Mouse (Mus musculus): Measurements from ENCODE around the gene Specc1. TPM values are rescaled to one million over a fixed set of nuclear protein-coding genes. Genes with fewer than 3 reads are reported as not detected.

Gene Specc1
- total RNA-seq, 2 experiments from 2014 or later, result 18.3 to 26.7 TPM

- no peak for DNase-seq
These were observed 12.3 kb downstream of the Specc1 start for GRCm38 (mm10) chr11:61968875-61969274.

- no peak for DNase-seq
These were observed 14.3 kb downstream of the Specc1 start for GRCm38 (mm10) chr11:61970901-61971300.

- DNase-seq, result no peak
These were observed 15.1 kb downstream of the Specc1 start for GRCm38 (mm10) chr11:61971441-61972221.

GRCm38 (mm10) chr11:61974106-61974707, 17.6 kb downstream of the Specc1 start:
- DNase-seq, result no peak

DNA sequence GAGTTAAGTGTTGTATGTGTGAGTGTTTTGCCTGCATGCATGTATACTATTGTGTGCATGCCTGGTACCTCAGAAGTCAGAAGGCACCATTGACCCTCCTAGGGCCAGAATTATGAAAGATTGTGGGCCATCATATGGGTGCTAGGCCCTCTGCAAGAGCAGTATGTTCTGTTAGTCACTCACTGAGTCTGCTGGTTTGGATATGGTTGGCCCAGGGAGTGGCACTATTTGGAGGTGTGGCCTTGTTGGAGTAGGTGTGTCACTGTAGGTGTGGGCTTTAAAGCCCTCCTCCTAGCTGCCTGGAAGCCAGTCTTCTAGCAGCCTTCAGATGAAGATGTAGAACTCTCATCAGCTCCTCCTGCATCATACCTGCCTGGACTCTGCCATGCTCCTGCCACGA, 19.2 kb downstream of the Specc1 start:
- no peak for DNase-seq

DNA sequence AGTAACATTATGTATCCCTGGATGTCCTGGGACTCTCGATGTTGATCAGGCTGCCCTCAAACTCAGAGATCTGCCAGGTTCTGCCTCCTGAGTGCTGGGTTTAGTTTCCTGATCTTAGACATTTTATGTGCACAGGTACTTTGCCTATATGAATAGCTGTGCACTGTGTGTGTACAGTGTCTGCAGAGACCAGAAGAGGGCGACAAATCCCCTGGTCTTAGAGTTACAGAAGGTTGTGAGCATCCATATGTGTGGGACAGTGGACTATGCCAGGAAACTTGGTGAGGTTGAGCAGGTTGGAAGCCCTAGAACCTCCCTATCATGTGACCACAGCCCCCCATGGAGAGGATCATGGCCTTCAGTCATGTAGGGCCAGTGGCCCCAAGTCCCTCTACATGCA, 24.7 kb downstream of the Specc1 start:
- DNase-seq, result no peak

DNA sequence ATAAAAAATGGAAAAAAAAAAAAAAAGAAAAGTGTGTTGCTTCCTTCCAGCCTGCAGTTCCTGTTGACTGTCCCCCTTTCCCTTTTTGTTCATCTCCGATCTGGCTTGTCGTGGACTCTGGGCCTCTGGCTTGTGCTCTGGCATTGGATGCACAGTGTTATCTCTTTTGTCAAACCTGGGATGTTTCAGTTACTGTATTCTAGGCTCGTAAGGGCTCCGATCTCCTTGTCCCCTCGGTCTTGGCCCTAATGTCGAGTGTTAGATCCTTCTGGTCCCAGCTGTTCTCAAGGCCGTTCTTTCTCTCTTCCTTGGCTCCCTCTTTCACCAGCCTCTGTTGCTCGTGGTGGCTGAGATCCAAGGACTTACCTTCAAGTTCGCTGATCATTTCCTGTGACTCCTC, 26.3 kb downstream of the Specc1 start:
- DNase-seq, result no peak

GRCm38 (mm10) chr11:61986939-61987338, 30.4 kb downstream of the Specc1 start:
- DNase-seq, result no peak

GRCm38 (mm10) chr11:61989647-61990046, 33.1 kb downstream of the Specc1 start:
- DNase-seq, result no peak

GRCm38 (mm10) chr11:61991576-61991975, 35.0 kb downstream of the Specc1 start:
- no peak for DNase-seq

DNA sequence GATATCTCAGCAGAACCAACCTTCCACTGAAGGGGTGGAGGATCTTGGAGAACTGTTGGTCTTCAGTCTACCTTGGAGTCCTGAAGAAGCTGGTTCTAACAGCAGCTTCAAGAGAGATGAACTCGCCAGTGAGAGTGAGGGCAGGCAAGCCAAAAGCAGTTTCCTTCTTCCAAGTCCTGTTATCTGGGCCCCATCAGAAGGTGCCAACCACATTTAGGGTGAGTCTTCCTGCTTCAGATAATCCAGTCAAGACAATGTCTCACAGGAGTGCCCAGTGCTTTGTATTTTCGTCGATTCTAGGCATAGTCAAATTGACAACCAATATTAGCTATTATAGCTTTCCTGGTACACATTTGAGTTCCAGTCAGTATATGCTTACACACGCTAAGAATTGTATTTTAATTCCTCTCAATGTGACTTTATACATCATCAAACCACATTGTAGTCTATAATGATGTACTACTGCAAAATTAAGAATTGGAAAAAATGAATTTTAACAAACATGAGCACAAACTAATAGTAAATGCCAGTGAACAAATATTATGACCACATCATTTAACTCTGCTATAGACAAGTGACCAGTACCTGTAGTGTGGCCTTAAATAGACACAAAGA, 36.2 kb downstream of the Specc1 start:
- no peak for DNase-seq

GRCm38 (mm10) chr11:61999501-61999900, 42.9 kb downstream of the Specc1 start:
- peak; percentile 23 for DNase-seq

DNA sequence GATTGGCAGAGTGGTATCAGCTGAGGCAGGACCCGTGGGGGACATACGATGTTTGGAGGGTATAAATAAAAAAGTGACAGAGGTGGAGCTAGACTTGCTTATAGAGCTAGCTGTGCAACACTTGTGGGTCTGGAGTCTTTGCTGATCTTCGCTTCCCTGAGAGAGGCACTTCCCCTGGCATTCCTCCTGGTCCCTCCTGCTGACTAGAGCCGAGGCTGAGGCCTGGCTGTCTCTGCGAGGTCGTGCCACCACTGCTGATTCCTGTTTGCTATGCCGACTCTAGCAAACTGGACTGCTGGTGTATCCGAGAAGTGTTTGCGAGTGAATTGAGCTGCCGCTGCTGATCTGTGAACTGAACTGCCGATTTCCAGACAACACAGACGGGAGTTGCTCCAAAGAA, 43.5 kb downstream of the Specc1 start:
- DNase-seq, result no peak

DNA sequence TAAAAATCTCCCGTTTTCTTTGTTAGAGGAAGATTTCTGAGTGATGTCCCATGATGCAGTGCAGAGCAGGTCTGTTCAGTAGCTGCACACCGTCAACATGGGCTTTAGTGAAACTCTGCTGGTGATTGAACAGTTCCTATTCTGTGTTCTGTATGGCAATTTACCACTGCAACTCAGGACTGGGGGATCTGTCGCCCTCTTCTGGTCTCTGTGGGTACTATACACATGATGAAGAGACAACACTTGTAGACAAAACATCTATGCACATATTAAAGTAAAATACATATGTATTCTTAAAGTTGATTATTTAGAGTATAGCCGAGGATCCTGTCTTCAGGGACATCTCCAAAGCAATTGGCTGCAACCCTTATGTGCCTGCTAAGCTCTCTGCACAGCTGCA, 45.4 kb downstream of the Specc1 start:
- no peak for DNase-seq

DNA sequence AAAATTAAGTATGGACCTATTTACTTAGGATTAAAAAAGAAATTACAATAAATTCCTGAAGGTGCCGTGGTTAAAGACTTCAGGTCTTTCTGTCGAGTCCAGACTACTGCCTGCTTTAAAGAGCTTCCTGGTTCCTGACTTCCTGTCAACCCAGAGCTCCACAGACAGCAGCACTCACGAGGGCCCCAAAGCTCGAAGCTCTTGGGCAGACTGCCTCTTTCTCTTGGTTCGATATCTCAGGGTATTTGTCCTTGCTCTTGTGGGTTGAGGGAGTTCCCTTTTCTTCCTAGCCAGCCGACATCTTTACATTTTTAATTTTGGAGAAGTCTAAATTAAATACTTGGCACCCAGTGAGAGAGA, 48.3 kb downstream of the Specc1 start:
- no peak for DNase-seq

DNA sequence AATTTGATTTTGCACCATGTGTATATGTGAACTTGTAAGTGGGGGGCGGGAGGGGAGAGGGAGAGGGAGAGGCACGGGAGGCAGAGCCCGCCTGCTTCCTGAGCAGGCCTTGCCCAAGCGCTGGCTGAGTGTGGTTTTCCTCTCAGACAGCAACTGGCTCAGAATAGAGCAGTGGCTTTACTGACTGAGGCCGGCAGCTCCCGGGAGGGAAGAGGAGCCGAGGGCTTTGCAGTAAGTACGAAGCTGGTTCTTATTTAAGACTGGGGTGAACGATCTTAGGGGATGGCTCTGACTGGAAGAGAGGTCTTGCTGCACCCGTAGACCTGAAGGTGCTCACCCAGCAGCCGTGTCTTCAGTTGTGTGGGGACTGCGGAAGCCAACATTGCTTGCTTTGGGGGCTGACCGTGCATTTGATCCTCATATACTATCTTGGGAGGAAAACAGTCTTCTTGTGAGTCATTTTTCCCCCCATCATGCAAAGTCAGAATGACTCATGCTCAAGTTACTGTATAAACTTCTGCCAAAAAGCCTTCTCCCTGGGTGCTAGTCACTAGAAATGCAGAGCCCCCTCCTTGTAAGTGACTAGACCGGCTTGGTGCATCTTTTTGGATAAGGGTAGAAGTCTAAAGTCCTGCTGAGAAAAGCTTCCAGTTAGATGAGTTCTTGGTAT, 48.8 kb downstream of the Specc1 start:
- DNase-seq, result peak; percentile 45

- no peak for DNase-seq
These were observed 49.3 kb downstream of the Specc1 start for GRCm38 (mm10) chr11:62005911-62006260.

DNA sequence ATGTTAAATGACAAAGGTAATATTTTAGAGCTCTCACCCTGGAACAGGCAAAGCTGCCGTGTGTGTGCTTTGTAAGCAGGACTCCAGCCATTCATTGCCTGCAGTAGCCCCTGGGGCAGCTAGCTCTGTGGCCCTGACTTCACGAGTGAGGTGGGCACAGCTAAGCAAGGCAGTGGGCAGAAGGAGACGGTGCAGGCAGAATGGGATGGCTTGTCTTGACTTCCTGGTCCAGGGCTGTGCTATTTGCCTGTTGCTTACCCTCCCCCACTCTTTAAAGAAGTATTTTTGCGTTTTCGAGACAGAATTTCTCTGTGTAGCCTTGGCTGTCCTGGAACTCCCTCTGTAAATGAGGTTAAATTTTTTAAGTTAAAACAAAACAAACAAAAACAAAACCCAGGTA, 50.1 kb downstream of the Specc1 start:
- no peak for DNase-seq

GRCm38 (mm10) chr11:62007984-62008383, 51.4 kb downstream of the Specc1 start:
- DNase-seq, result no peak

DNA sequence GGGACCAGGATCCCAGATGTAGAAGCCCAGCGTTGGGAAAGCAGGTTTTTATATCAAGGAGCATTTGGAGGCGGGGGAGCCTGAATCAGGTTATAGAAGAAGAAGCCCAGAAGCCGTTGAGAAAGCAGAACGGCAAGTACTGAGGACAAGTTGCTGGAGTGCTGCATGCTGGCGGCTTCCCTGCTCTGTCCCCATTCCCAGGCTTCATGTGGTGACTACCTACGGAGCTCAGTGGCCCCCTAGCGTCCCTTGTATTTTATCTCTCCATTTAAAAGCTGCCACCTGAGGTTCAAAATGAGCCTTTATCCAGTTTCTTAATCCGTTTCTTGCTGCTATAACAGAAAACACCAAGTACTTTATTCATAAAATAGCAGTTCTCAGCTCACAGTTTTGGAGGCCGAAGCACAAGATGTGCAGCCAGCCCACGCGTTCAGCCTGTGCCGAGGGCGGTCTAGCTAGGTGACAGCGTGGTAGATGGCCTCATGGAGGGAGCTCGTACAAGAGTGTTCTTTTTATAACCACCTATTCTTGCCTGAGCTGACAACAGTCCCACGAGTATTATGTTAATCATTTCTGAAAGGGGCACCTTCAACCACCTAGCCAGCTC, 54.2 kb downstream of the Specc1 start:
- peak; percentile 22 for DNase-seq

- no peak for DNase-seq
These were observed 55.5 kb downstream of the Specc1 start for GRCm38 (mm10) chr11:62012039-62012438.

DNA sequence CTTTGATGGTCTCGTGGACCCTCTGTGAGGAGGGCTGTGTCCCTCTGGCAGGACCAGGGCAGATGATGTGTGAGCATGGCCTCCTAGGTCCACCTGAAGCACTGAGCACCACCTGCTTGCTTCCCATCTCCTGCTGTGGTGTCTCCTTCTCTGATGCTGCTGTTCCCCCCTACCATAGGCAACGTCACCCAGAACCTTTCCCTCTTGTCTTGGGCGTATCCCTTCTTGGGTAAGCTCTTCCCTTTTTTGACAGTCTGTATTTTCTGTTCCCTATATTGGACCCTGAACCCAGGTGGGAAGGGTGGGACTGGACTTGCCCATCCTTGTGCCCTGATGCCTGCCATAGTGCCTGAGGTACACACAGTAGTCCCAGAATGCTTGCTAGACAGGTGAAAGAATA, 56.9 kb downstream of the Specc1 start:
- DNase-seq, result no peak

GRCm38 (mm10) chr11:62015071-62015654, 58.6 kb downstream of the Specc1 start:
- DNase-seq, result no peak
